Mouse (Mus musculus): ENCODE data around the gene Sh3bgrl3.

The Sh3bgrl3 gene

DNA sequence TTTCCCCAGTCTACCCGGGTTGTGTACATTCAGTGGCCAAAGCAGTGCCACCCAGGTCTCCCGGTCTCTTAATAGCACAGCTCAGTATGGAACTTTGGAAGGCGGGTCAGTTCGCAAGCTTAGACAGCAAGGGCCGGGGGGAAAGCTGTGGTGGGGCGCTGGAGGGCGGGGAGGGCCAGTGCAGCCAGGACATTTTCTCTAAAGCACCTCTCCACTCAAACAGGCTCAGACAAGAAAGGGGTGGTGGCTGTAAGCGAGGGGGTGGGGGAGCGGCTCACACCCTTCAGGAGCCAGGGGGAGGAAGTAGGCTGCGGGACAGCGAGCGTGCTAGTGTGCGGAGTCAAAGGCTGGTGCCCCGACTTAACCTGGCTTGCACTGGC lies 384 bp upstream of the Sh3bgrl3 start:
- no peak for DNase-seq (ENCODE audit: low read depth, low spot score)

- DNase-seq (ENCODE audit: low read depth, low spot score): peak; percentile 31
Measured at GRCm38 (mm10) chr4:134127793-134128192, 796 bp downstream of the Sh3bgrl3 start.

DNA sequence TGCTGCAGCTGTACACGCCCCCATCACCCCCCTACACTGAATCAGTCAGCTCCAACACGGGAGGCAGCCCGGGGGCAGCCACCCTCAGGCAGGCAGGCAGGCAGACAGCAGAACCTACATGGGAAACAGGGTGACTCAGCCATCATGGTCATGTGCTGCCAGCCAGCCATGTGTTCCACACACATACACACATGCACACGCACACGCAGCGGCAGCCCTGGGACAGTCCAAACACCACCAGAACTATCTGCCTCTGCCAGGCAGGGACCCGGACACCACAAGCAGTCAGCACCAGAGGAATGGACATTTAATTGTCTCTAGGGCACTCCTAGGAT lies 1.5 kb downstream of the Sh3bgrl3 start:
- DNase-seq (ENCODE audit: low read depth, low spot score): peak; percentile 54

DNA sequence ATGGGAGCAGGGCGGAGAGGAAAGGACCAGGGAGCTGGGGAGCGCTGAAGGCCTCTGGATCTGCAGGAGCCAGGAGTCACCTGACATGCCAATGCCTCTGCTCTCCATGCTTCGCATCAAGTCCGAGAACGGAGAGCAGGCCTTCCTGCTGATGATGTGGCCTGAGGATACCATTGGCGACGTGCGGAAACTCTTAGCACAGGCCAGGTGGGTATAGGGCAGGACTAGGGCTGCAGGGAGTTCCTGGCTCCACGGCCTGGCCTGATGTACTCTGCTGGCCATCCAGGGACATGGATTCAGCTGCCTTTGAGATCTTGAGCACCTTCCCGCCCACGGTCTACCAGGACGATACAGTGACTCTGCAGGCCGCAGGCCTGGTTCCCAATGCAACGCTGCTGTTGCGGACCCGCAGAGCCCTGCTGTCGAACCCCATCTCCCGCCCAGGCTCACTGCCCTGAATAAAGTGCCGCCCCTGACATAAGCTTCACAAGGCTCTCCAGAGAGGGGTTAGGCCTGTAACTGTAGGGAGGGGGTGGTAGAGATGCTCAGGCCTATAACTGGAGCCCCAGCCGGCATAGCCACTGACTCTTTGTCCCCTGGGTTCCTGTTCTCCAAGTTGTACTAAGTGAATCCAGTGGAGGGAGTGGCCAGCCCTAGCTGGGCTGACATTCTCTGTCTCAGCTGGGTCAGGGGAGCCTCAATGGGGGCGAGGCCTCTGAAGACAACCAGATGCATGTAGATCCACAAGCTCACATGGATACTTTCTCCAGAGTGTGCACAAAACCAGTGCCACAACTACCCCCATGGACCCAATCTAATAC lies 2.1 kb downstream of the Sh3bgrl3 start:
- DNase-seq (ENCODE audit: low read depth, low spot score): no peak

DNA sequence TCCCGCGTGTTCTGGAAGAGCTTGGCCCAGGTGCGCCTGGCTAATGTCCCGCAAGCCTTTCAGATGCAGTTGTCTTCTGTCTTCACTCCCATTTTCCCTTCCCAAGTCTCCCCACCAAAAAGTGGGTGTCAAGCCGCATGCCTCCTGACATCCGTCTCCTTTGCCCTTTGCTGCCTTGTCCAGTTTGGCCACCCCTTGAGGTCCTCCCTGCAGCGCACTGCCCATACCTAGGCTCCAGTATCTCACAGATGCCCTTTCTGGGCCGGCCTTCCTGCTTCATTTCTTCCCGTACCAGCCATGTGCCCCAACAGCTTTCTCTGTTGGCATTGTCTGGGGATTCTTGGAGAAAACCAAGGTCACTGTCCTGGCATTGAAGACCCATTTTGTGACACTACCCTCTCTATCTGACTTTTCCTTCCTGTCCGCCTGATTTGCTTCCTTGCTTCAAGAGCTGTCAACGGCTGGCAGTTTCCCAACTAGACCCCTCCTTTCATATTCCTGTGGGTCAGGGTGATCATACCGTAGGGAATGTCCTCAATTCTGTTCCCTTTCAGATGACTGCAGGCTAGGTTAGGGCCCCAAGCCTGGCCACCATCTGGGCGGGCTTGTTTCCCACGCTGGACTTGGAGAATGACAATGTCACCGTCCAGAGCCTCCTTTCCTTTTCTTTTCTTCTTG lies 3.1 kb downstream of the Sh3bgrl3 start:
- no peak for DNase-seq (ENCODE audit: low read depth, low spot score)

- peak; percentile 68 for DNase-seq (ENCODE audit: low read depth, low spot score)
Measured at GRCm38 (mm10) chr4:134123680-134124551, 4.7 kb downstream of the Sh3bgrl3 start.

- no peak for DNase-seq (ENCODE audit: low read depth, low spot score)
Measured at GRCm38 (mm10) chr4:134123147-134123546, 5.4 kb downstream of the Sh3bgrl3 start.

DNA sequence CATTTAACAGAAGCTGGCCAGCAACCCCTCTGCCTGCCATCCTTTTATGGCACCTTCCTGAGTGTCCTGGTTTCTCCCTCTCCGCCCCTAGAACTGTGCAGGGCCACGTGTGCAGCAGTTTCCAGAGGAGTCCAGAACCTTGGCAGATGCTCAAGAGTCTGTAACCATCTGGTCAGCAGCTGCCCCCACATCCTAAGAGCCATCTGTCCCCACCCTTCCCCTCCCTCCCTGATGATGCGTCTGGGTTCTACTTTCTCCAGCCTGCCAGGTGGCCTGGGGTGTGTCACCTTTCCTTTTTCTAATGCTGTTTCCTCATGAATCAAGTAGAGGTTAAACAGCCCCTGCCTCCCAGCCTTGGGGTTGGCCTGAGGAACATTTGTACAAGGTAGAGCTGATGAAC lies 6.3 kb downstream of the Sh3bgrl3 start:
- peak; percentile 59 for DNase-seq (ENCODE audit: low read depth, low spot score)

GRCm38 (mm10) chr4:134121571-134121970 lies 7.0 kb downstream of the Sh3bgrl3 start:
- no peak for DNase-seq (ENCODE audit: low read depth, low spot score)

DNA sequence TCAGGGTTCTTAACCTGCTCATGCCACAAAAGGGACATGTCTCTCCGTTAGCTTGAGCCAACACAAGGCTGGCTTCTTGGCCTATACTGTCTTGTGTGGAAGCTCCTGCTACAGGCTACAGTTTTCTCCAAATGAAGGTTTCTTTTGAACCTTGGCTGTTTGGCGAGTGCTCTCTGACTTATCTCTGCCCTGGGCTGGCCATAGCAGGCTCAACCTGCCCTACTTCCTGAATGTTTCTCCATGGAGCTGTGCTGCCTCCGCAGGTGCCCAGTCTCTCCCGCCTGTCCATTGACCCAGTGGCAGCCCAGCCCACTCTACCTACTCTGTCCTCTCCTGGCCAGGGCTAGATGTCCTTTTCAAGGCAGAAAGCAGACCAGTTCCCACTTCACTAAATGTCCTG lies 7.7 kb downstream of the Sh3bgrl3 start:
- DNase-seq (ENCODE audit: low read depth, low spot score): no peak

GRCm38 (mm10) chr4:134120192-134120805 lies 8.3 kb downstream of the Sh3bgrl3 start:
- DNase-seq (ENCODE audit: low read depth, low spot score): no peak

GRCm38 (mm10) chr4:134119644-134120043 lies 8.9 kb downstream of the Sh3bgrl3 start:
- peak; percentile 52 for DNase-seq (ENCODE audit: low read depth, low spot score)

DNA sequence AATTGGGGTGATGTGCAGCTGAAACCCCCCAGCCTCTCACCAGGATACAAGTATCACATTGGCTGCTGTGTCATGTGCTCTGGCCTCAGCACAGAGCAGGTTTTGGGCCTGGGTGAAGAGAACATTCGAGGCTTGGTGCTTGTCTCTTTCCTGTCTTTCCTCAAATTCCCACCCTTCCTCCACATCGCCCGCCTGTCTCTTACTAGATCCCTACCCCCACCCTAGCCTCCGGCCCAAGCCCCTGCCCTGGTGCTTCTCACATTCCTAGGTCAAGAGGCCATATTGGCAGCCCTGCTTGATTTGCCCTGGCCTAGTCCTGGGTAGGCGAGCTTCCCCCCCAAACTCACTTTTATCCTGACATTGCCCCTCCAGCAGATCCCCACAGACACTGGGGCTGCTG lies 9.5 kb downstream of the Sh3bgrl3 start:
- no peak for DNase-seq (ENCODE audit: low read depth, low spot score)

DNA sequence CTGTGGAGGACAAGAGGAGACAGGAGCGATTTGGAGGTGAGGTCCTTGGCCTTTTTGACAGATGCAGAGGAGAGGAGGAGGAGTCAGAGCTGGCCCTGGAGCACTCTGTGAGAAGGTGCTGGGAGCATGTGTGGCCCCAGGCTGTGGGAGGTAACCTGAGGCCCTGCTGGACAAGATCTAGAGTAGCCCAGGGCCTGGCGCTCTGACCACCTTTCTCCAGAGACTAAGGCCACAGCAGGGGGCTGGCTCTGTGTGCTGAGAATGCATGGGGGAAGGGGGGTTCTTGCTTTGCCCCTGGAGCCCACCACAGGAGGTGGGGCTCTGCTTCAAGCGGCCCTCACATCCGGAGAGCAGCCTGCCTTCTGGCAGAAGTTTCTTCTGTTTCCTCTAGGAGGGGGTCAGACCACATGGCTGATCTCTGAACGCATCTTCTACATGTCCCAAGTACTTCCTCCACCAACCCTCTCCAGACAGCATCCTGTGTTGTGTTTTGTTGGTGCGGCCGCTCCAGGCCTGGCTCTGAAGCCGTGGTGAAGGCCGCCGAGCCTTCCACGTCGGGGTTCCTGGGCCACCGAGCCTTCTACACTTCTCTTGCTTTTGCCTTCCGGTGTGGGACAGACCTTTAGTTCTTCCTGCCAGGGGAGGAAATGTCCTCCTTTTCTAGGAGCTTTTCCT lies 10.3 kb downstream of the Sh3bgrl3 start:
- DNase-seq (ENCODE audit: low read depth, low spot score): no peak

DNA sequence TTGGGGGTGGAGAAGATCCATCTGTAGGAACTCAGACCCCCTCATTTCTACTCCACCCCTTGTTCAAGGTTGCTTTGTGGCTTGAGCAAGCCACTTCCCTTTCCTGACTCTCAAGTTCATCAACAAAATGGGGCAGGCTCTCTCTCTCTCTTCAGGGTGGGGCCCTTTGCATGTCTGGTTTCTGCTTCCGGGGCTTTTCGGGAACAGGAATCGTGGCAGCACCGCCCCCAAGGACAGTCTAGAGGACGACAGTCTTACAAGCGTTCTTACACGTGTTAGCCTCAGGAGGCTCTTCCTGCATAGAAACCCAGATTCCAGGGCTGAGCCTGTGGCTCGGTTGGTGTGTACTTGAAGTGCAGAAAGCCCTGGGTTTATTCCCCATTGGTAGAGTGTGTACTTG lies 11.6 kb downstream of the Sh3bgrl3 start:
- no peak for DNase-seq (ENCODE audit: low read depth, low spot score)

GRCm38 (mm10) chr4:134116501-134116900 lies 12.1 kb downstream of the Sh3bgrl3 start:
- no peak for DNase-seq (ENCODE audit: low read depth, low spot score)

GRCm38 (mm10) chr4:134115215-134116144 lies 13.1 kb downstream of the Sh3bgrl3 start:
- DNase-seq (ENCODE audit: low read depth, low spot score): no peak

DNA sequence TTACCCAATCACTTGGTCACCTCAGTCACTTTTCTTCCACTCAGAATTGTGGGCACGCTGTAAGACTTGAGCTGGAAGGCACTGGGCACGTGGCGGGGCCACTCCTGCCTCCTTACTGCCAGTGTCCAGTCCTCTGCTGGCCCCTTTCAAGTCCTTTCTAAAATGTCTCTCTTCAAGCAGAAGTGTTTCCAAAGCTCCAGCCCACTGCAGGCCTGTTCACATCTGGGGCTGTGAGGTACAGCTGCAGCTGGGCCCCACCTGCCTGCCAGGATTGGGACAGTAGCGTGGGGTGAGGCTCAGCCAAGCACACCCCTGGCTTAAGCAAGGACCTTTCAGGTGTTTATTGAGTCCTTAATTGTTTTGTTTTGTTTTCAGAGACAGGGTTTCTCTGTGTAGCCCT lies 14.6 kb downstream of the Sh3bgrl3 start:
- DNase-seq (ENCODE audit: low read depth, low spot score): no peak

- DNase-seq (ENCODE audit: low read depth, low spot score): peak; percentile 75
Measured at GRCm38 (mm10) chr4:134113356-134113994, 15.1 kb downstream of the Sh3bgrl3 start.

- DNase-seq (ENCODE audit: low read depth, low spot score): no peak
Measured at GRCm38 (mm10) chr4:134112403-134112802, 16.2 kb downstream of the Sh3bgrl3 start.

Data from 3T3-L1 (cell line).